Mouse (Mus musculus) cortical plate, adult 2 months (tissue): Measurements from ENCODE around the gene Hsd17b1. TPM values are rescaled to one million over a fixed set of nuclear protein-coding genes. Genes with fewer than 3 reads are reported as not detected.
A peak's percentile ranks its signal among the peaks of the same experiment; 100 is the strongest.
"Not testable (repeated sequence)": the region's sequence is repeated elsewhere in the genome, so short reads cannot be mapped to it uniquely, and the experiment has no call there.

Experiments
- H3K27ac ChIP-seq: fragments of 200-500 bp; 2 replicates; pipeline ENCODE4 v1.5.1; 2012; ENCODE audit warnings: low read length, control low read depth, inconsistent platforms; ENCODE audit not compliant: insufficient read depth
- H3K4me1 ChIP-seq: fragments of 200-500 bp; 2 replicates; pipeline ENCODE4 v1.6.1; 2011; ENCODE audit warnings: low read length; ENCODE audit not compliant: control insufficient read depth, insufficient read depth
- H3K4me3 ChIP-seq: fragments of 200-500 bp; 2 replicates; pipeline ENCODE4 v1.5.1; 2011; ENCODE audit warnings: mild to moderate bottlenecking, low read length, control low read depth; ENCODE audit not compliant: insufficient read depth
- CTCF ChIP-seq: fragments of 200-500 bp; IDR thresholded peaks from 2 replicates; pipeline ENCODE4 v1.5.1; 2011; ENCODE audit warnings: mild to moderate bottlenecking, control low read depth, low read length; ENCODE audit not compliant: insufficient read depth; ENCODE audit errors: extremely low read depth
- POLR2A ChIP-seq: fragments of 200-500 bp; IDR thresholded peaks from 2 replicates; pipeline ENCODE4 v1.6.1; 2011; ENCODE audit warnings: mild to moderate bottlenecking, low read length, control low read depth; ENCODE audit not compliant: insufficient read depth; ENCODE audit errors: extremely low read depth
- polyA plus RNA-seq: library from polyadenylated mRNA; depleted of rRNA; stranded (reverse); fragments of >200 nt; gene quantifications from 2 replicates; pipeline ENCODE4 v1.2.3, GENCODE M21; 2012; rRNA removed

Hsd17b1 gene
- polyA plus RNA-seq, 1 experiment: 0.42 TPM

GRCm38 (mm10) chr11:101119131-101119760 is 41.0 kb downstream of the Hsd17b1 start:
- Histone ChIP-seq H3K27ac (peak overlapping the region; percentile 69), H3K4me1 (peaks cover 4% of the 10 kb centered on the region; the same call in 1 of the 2 replicates), H3K4me3 (peak overlapping the region; percentile 52)
- TF ChIP-seq CTCF (no peak), POLR2A (no peak)

DNA sequence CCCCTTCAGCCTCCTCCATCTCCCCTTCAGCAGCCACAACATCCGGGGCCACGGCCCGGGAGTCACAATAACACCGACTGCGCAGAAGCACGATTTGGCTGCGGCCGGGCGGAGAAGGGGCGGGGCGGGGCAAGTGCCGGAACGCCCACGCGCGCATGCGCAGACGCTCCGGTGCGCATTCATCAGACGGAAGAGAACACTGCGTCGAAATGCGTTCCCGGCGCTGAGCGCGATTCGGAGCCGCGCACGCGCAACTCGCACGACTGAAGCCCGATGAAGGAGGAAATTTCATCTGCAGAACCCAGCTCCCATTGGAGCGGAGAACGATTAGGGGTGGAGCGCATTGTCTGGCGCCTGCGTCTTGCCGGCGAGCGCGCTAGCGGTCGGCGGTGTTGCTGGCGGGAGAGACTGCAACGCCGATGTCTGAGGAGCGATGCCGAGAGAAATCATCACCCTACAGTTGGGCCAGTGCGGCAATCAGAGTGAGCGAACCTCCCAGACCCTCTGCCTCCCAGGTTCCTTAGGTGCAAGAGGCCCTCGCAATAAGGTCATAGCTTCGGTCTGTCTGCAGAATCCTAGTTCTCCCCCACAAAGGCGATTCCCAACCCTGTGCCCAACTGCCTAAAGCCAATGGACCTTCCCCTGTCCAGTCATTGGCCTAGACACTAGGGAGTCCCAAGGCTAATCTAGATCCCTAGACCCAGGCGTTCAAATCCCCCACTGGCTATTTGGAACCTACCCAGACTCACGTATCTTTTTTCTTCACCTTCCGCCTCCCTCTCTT is 41.7 kb downstream of the Hsd17b1 start, which contains the start of the genes Retreg3 and Tubg1:
Gene Retreg3, minus strand, starts transcription at position 133 of the 784 bp plus-strand sequence.
Gene Tubg1, plus strand, starts transcription at position 178 of the 784 bp plus-strand sequence.
- Histone ChIP-seq H3K4me1 (peaks cover 4% of the 10 kb centered on the region; the same call in 1 of the 2 replicates), H3K27ac (peak within 1 kb of the TSS; percentile 69), H3K4me3 (peak within 1 kb of the TSS; percentile 52)
- TF ChIP-seq CTCF (no peak), POLR2A (peak; percentile 90)

- H3K27ac ChIP-seq: 0 out of 2 replicates have a peak overlapping the region, but pooled peaks have one; percentile 3
- TF ChIP-seq CTCF (no peak), POLR2A (no peak)
- H3K4me3 ChIP-seq: peak overlapping the region; percentile 52
- peaks cover 4% of the 10 kb centered on the region; the same call in 1 of the 2 replicates for H3K4me1 ChIP-seq
Measured at GRCm38 (mm10) chr11:101120545-101121188, 42.5 kb downstream of the Hsd17b1 start.

- not testable (repeated sequence) for H3K27ac ChIP-seq
Measured at GRCm38 (mm10) chr11:101124494-101124893, 46.3 kb downstream of the Hsd17b1 start.

DNA sequence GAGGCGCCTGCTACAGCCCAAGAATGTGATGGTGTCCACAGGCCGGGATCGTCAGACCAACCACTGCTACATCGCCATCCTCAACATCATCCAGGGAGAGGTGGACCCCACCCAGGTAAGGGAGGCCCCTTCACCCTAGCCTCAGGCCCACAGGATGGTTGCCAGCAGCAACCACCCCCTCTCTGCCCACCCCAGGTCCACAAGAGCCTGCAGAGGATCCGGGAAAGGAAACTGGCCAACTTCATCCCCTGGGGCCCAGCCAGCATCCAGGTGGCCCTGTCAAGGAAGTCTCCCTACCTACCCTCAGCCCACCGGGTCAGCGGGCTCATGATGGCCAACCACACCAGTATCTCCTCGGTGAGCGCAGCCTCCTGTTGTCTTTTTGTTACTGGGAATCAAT is 46.8 kb downstream of the Hsd17b1 start:
- not testable (repeated sequence) for H3K4me1 ChIP-seq, H3K27ac ChIP-seq, H3K4me3 ChIP-seq

More at GRCm38 (mm10) chr11:101124494-101124893, 46.3 kb downstream of the Hsd17b1 start:
- not testable (repeated sequence) for H3K4me3 ChIP-seq, H3K4me1 ChIP-seq

GRCm38 (mm10) chr11:101127075-101127474 is 48.9 kb downstream of the Hsd17b1 start:
- Histone ChIP-seq H3K27ac (no peak overlapping the region), H3K4me1 (0 out of 2 replicates have a peak, but pooled peaks cover 2% of the 10 kb centered on the region), H3K4me3 (no peak overlapping the region)
- no peak for TF ChIP-seq CTCF
- TF ChIP-seq POLR2A: no peak

GRCm38 (mm10) chr11:101128996-101129577 is 50.9 kb downstream of the Hsd17b1 start:
- Histone ChIP-seq H3K4me3 (no peak overlapping the region), H3K27ac (no peak overlapping the region), H3K4me1 (0 out of 2 replicates have a peak, but pooled peaks cover 2% of the 10 kb centered on the region)
- TF ChIP-seq CTCF: no peak
- TF ChIP-seq POLR2A: no peak

Other genes starting within 250 kb of the Hsd17b1 start
- 17.3 and 19.7 TPM in 2 replicates for gene Stat5b, start 227.7 kb upstream of the Hsd17b1 start, polyA plus RNA-seq
- gene Stat5a, start 219.1 kb upstream of the Hsd17b1 start, polyA plus RNA-seq: 1.5 and 2.0 TPM in 2 replicates
- gene Stat3, start 138.9 kb upstream of the Hsd17b1 start, polyA plus RNA-seq: 33.0 and 38.9 TPM in 2 replicates
- gene Cavin1, start 107.5 kb upstream of the Hsd17b1 start, polyA plus RNA-seq: 20.0 and 21.1 TPM in 2 replicates
- 333 and 341 TPM in 2 replicates for gene Atp6v0a1, start 69.0 kb upstream of the Hsd17b1 start, polyA plus RNA-seq
- 10.3 and 10.7 TPM in 2 replicates for gene Naglu, start 8.4 kb upstream of the Hsd17b1 start, polyA plus RNA-seq
- gene Coasy, start 4.2 kb downstream of the Hsd17b1 start, polyA plus RNA-seq: 34.4 and 35.4 TPM in 2 replicates
- gene Mlx, start 8.9 kb downstream of the Hsd17b1 start, polyA plus RNA-seq: 46.9 and 53.1 TPM in 2 replicates
- gene Psmc3ip, start 17.0 kb downstream of the Hsd17b1 start, polyA plus RNA-seq: 3.5 and 3.8 TPM in 2 replicates
- 63.2 and 65.7 TPM in 2 replicates for gene Retreg3, start 41.5 kb downstream of the Hsd17b1 start, polyA plus RNA-seq
- 15.2 and 15.3 TPM in 2 replicates for gene Tubg1, start 41.5 kb downstream of the Hsd17b1 start, polyA plus RNA-seq
- 57.9 and 61.0 TPM in 2 replicates for gene Tubg2, start 77.5 kb downstream of the Hsd17b1 start, polyA plus RNA-seq
- 89.5 and 92.4 TPM in 2 replicates for gene Cntnap1, start 92.1 kb downstream of the Hsd17b1 start, polyA plus RNA-seq
- gene Plekhh3, start 92.9 kb downstream of the Hsd17b1 start, polyA plus RNA-seq: 15.1 and 15.8 TPM in 2 replicates
- 0.23 and 0.36 TPM in 2 replicates for gene Ccr10, start 97.0 kb downstream of the Hsd17b1 start, polyA plus RNA-seq
- gene Ezh1, start 148.1 kb downstream of the Hsd17b1 start, polyA plus RNA-seq: 51.9 and 53.2 TPM in 2 replicates
- 65.8 and 69.6 TPM in 2 replicates for gene Ramp2, start 167.6 kb downstream of the Hsd17b1 start, polyA plus RNA-seq
- gene Vps25, start 175.3 kb downstream of the Hsd17b1 start, polyA plus RNA-seq: 55.6 and 58.8 TPM in 2 replicates
- 2.5 and 3.3 TPM in 2 replicates for gene Wnk4, start 182.2 kb downstream of the Hsd17b1 start, polyA plus RNA-seq
- 0.56 and 0.70 TPM in 2 replicates for gene Cntd1, start 200.6 kb downstream of the Hsd17b1 start, polyA plus RNA-seq
- 150 and 156 TPM in 2 replicates for gene Coa3, start 200.7 kb downstream of the Hsd17b1 start, polyA plus RNA-seq
- 169 and 181 TPM in 2 replicates for gene Becn1, start 223.9 kb downstream of the Hsd17b1 start, polyA plus RNA-seq
- 99.9 and 107 TPM in 2 replicates for gene Psme3, start 237.8 kb downstream of the Hsd17b1 start, polyA plus RNA-seq
- gene Aoc2, start 246.7 kb downstream of the Hsd17b1 start, polyA plus RNA-seq: 3.7 and 4.0 TPM in 2 replicates